Mouse (Mus musculus): ENCODE results near the gene Far2.
A peak's percentile ranks its signal among the peaks of the same experiment; 100 is the strongest.
"Not testable (repeated sequence)": the region's sequence is repeated elsewhere in the genome, so short reads cannot be mapped to it uniquely, and the experiment has no call there.

Gene Far2

DNA sequence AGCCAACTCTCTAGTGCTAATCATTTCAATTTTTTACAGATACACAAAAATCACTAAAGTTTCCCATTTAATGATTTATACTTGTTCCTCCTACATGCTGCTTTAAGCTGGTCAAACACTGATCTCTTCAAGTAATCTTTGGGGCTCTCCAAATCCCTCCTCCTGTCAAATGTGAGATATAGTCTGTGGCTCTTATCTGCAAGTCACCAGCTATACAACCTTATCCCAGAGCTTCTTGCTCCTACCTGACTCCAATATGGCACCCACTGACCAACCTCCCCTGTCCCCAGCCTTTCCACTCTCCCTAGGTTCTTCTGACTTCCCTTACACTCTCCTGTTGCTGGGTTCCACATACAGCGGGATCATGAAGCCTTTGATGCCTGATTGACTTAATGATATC is 70.6 kb downstream of the Far2 start:
- DNase-seq, result no peak

DNA sequence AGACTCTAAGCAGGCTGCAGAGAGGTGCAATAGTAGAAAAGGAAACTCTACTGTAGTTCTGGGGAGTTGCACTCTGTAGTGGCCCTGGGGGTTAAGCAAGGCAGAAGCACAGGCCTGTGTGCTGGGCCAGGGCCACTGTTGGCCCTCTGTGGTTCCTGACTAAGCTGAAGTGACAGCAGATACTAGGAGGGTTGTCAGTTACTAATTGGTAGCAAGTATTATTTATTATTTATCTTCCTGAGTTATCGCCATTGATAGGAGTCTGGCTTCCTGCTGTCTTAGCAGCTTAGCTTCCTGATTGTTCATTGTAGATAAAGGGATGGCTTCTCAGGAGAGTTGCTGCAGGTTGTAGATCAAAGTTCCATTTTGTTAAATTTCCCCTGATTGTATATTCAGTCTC is 73.6 kb downstream of the Far2 start:
- no peak for DNase-seq

DNA sequence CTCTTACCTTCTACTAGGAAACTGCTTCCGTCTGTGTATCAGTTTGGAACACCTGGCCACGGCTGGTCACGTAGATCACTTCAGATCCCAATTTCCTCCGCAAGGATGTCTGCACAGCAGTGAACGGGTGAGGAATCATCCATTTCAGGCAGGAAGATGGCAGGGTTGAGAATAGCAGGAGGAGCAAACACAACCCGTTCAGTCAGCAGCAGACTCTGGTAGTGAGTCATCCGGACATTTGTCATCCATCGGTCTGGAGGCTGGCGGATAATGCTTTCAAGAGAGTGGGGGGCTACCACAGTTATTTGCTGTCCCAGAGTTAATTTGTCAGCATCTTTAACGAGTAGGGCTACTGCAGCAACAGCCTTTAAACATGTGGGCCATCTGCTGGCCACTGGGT is 79.8 kb downstream of the Far2 start:
- DNase-seq, result not testable (repeated sequence)

DNA sequence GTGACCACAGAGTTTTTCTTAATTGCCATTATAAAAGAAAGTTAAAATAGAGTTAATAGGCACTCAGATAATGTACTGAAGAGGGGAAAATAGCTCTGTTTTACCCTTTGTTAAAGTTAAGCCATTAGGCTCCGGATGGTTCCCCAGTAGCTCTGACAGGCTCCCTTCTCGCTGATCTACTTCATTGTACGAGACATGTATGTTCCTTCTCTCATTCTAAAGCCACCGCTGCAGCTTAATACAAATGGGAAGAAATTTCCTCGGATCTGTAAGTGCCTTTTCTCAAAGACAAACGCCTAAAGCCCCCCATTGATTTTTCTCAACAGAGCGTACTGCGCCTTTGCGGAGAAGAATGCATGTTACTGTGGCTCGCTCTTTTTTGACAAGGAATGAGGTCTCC is 85.3 kb downstream of the Far2 start:
- no peak for DNase-seq

DNA sequence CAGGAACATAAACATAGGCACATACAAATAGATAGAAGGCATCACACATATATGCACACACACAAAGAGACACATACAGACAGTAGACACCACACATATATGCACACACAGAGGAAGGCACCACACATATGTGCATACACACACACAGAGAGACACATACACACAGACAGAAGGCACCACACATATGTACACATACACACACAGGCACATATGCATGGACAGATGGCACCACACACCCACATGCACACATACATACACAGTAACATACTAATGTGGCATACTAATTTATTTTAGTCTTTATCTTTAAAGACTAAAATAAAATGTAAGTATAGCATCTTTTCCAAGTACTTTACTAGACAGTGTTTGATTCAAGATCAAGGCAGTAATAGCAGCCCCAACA is 86.5 kb downstream of the Far2 start:
- no peak for DNase-seq

DNA sequence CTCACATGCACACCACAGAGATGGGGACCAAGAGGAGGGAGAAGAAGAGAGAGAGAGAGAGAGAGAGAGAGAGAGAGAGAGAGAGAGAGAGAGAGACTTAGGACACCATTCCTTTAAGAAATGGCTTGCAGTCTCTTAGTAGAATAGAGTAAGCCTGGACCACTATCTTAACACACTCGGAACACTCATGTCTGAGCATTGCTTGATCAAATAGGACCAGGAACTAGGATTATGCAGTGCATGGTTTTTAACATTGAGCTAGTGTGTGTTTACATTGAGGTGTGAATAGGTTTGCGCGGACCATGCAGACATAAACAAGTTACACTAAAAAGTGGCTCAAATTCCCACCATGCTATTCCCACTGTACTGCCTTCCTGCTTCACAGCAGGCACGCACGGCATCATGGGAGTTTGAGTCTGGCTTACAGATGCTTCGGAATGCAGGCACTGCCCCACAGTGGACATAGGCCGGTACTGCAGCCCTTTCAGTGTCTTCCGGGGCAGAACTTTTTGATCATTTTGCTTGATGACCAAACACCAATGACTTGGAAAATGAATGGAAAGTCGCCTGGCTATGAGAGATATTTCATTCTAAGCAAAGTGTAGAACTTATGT is 88.8 kb downstream of the Far2 start:
- DNase-seq, result peak; percentile 73

DNA sequence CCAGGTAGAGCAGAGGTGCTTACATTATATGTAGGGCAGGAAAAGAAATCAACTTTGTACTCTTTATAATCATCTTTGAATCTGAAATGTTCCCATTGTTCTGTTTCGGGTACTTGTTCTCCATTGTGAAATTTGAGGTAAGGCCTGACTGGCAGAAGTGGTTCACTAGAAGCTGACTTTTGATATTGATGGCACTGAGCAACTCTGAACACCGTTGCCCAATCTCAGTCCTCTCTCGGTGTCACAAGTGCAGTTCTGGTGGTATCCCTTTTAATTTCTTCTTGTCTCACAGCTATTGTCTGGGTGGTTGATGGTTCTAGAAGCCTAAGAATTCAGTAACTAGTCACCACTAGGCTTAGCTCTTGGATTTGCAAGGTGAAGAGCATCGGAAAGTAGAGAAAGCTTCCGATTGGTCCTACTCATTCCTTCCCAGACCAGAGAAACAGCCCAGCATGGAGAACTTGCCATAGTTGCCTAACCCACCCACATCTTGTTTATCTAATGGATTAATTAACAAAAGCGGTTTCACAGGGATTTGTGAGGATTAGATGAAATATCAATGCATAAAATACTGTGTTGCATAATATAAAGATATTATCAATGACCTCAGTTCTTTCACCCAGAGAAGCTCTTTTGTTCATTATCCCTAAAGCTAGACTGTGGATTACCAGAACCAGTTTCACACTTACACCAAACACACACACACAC is 92.4 kb downstream of the Far2 start:
- DNase-seq, result no peak

DNA sequence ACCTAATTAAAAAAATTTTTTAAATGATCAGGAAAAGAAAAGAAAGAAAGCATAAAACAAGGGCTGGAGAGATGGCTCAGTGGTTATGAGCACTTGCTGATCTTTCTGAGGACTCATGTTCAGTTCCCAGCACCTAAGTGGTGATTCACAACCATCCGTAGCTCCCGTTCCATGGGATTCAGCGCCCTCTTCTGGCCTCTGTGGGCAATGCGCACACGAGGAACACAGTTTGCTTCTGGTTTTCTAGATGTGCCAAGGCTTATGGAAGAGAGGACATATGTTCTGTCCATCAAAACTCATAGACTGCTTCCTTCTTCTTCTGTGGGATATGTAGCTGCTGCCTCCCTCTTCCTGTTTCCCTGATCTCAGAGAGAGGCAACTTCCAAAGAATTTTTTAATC is 94.8 kb downstream of the Far2 start:
- no peak for DNase-seq

DNA sequence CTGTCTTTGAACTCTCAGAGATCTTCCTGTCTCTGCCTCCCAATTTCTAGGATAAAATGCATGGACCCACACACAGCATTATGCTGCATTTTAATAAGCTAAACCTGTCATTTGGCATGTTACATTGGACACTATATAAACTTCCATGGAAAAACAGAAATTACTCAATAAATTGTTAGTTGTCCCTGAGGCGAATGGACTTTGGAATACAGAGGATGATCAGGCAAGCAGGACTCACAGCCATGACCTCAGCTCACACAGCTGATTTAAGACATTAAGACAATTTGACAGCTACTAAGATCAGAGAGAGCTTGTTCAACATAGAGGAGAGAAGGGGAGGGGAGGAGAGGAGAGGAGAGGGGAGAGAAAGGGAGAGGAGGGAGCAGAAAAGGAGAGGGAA is 95.4 kb downstream of the Far2 start:
- DNase-seq, result no peak

DNA sequence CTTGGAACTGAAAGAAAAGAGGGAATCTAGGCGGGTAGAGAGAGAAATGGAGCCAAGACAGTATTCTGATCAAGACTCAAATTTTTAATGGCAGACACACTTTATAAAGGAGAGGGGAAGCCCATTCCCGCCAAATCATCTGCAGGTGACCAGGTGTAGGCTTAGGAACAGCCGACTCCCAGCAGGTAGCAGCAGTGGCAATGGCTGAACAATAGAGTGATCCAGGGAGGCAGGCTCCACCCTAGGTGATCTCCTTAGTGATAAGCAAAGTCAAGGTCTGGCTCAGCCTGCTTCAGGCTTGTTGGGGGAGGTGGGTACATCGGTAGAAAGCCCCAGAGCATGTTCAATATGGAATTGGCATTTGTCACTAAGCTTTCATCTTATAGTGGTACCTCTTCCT is 105.2 kb downstream of the Far2 start:
- DNase-seq, result not testable (repeated sequence)

DNA sequence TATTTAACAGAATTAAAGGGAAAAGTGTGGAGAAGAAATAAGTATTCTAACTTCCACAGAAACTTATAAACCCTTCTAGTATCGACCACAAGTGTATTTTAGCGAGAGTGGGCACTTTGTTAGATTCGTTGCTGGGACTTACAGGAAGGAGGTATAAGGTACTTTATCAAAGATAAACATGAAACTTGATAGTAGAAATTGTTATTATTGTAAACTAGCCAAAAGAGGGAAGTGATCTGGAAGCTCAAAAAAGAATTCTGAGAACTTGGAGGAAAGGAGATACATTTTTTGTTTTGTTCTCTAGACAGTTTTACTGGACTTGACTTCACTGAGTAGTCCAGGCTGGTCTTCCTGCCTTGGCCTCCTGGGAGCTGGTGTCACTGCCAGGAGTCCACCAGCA is 125.8 kb downstream of the Far2 start:
- no peak for DNase-seq

DNA sequence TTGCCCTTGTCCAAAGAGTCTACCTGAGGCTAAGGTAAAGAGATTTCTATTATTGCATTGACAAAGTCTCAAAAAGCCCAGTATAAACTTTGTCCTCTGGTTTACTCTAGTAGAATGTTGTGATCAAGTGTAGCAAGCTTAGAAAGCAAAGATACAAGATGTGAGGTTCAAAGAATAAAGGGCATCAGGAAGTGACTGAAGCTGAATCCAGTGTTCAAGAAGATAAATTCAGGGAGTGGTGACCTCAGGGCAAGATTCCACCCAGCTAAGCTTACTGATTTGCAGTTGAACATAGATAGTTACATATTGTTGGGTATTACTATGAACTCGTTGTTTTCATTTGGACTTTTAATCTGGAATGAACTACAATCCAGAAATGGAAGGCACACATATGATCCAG is 138.6 kb downstream of the Far2 start:
- DNase-seq, result no peak

DNA sequence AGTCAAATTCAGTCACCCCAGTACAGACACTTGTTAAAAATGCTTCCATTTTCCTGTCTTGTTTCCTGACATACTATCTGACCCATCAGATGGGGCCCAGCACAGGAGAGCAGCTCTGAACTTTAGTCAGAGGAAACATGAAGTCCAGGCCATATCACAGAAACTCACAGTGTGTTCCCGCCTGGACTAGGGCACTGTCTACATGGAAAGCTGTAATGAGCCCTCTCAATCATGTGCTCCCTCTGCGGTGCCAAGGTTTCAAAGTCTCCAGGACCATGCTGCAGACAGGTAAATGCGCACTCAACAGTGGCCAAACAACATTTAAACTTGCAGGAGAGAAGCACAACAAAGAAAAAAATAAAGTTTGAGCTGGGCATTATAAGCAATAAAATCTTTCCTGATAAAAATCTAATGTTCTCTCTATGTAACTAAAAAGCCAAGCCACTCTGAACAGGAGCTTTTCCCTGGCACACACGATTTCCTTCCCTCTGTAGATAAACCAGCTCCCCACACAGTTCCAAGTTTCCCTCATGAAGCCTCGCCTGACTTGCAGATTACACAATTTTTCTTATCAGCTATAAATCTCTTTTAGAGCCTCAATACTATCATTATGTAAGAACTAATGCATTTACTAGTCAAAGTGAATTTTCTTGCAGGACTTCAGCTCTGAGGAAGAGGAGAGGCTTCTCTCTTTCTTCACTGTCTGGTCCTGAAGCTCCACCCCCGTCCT is 147.1 kb downstream of the Far2 start:
- DNase-seq, result no peak

DNA sequence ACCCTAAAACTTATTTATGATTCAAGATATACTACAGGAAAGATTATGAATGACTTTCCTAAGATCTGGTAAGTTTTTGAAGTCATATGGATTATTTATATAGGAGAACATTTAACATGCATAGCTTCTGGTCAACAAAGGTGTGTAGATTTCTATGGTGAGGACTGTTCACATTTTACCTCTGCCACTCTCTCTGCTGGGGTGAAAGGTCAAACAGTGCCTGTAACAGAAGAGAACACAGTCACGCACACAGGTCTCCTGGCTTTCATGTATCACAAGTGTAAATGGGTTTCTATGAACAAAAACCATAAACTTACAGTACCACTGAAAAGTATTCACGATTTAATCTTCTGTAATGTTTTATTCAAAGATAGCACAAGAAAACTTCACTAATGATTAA is 152.1 kb downstream of the Far2 start:
- no peak for DNase-seq

DNA sequence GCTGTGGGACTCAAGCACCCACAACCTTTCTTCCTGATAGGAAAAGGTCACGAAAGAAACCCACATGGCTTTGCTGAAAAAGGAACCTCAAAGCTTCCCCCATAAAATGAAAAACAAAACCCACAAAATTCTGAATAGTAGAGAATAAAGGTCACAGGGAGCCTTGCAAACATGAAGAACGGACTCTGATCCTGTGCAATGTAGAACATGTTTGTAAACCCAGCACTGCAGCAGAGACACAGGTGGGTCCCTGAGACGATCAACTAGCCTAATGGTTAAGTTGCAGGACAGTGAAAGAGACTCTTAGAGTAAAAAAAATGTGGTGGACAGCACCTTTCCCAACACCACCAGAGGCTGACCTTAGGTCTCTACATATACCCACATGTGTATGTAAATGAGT is 152.7 kb downstream of the Far2 start:
- no peak for DNase-seq

DNA sequence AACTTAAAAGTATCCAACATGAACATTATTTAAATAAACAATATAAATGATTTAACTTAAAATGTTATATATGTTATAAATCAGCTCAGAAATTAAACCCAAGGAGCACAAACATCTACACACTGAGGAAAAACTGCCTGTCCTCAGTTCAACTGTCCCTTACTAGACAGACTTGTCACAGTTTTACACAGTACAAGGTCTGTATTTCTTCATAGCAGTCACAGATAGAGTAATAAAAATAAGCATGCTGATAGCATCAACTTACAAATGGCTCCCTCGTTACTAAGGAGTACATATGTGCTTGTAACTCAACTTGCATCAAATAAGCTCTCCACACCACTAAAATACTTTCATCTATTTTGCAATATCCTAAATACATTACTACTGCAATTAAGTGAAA is 158.1 kb downstream of the Far2 start:
- DNase-seq, result no peak

DNA sequence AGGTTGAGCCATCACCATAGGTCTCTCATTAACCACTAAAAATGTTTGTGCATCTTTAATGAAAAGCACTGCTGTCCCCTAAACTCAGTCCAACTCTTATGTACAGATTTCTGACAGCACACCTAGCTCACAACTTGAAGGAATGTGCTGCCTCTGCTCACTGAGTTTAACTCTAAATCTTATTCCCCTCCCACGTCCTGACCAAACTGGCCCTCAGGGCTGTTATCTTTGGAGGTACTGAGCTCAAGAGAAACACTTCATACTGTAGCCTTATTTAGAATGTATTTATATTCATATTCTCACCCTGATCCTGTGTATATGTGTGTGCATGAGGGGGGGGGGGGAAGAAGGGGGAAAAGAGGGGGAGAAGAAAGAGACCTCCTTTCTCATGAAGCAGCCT is 160.5 kb downstream of the Far2 start:
- DNase-seq, result no peak

DNA sequence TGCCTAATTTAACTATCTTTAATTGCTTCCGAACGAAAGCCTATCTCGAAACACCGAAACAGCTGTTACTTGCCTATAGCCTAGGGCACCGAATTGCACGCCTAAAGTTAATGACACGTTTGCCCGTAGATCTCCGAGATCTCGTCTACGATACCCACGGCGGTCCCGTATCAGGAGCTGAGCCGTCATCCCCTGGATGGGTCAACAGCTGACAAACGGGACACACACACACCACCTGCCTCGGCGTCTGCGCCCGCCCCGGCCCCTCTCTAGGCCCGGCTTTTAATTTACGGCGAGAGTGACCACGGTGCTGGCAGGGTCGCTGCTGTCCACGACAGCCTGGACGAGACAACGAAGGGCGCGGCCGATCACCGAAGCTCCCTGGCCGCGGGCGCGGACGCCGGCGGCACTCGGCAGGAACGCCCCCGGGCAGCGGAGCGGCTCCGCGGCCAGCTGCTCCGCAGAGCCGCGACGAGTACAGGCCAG is 164.4 kb downstream of the Far2 start:
- DNase-seq, result no peak

DNA sequence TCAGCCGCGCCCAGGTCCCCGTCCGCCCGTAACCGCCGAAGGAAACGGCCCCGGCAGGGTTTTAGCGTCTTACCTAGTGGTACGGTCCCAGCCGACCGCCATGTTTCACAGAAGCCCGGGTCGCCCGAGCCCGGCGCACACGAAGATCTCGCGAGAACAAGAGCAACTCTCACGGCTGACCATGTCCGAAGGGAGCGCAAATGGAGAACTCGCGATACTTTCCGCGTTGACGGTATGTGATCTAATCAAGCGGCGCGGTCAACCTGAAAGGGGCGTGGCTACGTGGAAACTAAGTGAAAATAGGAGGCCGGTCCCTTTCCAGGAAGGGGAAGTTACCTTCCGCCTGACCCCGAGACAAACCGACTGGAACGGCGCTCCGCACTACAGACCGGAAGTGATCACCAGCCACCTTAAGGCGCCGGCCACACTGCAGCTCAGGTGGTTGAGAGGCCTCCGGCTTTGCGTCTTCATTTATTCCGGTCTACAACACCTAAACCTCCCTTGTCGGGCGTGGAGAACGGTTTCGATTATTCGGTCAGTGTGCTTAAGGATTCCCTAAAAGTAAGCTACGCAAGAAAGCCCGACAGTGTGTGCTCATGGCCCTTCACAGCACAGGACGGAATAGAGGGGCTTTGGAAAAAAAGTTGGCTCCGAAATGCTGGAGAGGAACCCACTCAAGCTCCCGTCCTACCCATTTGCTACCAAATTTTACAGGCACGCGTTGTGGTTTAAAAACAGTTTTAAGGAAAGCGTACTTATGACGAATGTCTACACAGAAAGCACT is 165.0 kb downstream of the Far2 start, which contains the start of gene Ergic2:
TSS of gene Ergic2 (minus strand) at position 478 of the 784 bp plus-strand sequence.
- DNase-seq, result peak; percentile 99

DNA sequence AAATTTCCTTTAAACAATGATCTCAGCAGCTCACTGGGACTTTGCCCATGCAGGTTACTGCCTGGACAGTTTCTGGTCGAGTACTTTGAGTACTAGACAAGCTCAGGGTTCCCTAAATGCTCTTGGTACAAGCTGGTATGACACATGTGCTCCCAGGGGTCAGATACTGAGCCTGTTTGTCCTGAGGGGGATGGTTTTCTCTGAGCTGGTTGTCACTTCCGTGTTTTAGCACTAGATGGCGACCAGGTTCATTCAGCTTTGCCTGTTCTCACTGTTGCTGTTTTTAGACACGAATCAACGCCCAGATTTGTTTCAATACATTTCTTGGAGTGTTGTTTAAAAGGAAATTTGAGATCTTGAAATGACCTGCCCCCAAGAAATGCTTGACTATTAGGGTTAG is 167.7 kb downstream of the Far2 start:
- DNase-seq, result peak; percentile 31

DNA sequence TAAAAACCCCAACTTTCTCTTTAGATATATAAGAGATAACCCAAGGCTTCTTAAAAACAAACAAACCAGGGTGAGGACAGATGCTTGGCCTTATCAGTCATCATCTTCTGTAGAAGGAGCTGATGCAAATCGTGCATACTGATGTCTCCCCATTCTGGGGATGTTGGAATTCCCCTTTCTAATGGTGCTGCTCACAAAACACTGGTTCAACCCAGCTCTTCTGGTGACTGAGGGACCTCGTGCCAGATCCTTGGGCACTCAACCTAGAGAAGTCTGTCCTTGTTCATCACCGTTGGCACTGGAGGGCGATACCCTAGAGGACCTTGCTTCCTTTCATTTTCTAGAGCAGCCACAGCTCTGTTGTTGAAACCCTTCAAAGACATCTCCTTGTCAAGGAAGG is 169.7 kb downstream of the Far2 start:
- no peak for DNase-seq

DNA sequence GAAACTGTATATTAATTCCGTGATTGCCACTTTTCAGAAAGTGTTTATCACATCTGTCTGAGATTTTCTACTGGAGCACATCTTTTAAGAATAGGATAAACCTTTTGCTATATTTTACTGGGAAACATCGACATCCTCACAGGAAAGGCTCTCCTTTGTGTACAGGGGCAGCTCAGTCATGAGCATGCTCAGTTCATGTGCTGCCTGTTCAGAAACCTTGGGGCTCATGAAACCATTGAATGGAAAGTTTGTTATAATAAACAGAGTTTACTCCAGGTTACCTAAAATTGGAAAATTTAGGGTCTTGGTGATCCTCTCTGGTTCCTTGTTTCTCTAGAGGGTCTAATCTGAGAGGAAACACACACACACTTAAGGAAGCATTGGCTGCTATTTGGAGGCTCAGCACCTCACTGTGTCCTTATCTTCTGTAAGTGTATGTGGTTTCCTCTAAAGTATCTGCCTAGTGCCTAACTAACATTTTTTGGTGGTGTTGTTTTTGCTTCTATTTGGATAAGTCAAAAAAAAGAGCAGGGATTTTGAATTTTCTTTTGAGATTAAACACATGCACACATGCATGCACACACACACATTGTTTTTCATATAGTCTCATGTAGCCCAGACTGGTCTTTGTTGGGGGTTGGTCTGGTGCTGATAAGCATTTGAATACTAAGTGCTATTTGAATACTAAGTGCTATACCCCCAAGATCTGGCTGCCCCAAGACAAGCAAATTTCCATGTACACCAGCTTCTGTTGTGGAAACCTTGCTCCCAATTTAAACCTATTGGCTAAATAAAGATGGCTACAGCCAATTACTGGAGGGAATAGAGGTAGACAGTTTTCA is 171.4 kb downstream of the Far2 start:
- DNase-seq, result no peak
